ENCODE assay signal across 21 mouse cellular contexts in genomic region chr16:33796756-33797155, GRCm38 (mm10). TPM values are rescaled to one million over a fixed set of nuclear protein-coding genes. Genes with fewer than 3 reads are reported as not detected.
A peak's percentile ranks its signal among the peaks of the same experiment; 100 is the strongest.
DNase-seq lines count a peak whose midpoint lies in the region; ATAC-seq and TF ChIP-seq lines count a peak whose summit lies in the region.
"Had no signal": no experiment of that assay in that cellular context is flagged by ENCODE, and none has a peak within 500 bp of the region (broad histone marks: within the 10 kb centered on the region; RNA-seq: fewer than 3 reads in every experiment).

No protein-coding gene starts in this region.

- peak overlapping the region; percentile 82 for H3K27ac ChIP-seq in intestine, postnatal 0 days (ENCODE audit: low read depth, low read length)
- no peak overlapping the region for H3K27ac ChIP-seq in hindbrain, embryonic 14.5 days
- H3K27ac ChIP-seq: embryonic facial prominence, embryonic 12.5 days; forebrain, embryonic 15.5 days; hindbrain, embryonic 13.5 days had no signal

- ATAC-seq in megakaryocyte, adult 5-6 weeks (ENCODE audit: poor library complexity, severe bottlenecking), result no peak
- no peak for ATAC-seq in intestine, postnatal 0 days
- ATAC-seq in hindbrain, embryonic 14.5 days (ENCODE audit: low FRiP score), result no peak
- ATAC-seq: forebrain, embryonic 15.5 days had no signal

- H3K27me3 ChIP-seq in megakaryocyte, embryonic 14.5 days (replicated peaks), result no peaks in the 10 kb centered on the region
- no peaks in the 10 kb centered on the region for H3K27me3 ChIP-seq in intestine, postnatal 0 days (replicated peaks; ENCODE audit: control insufficient read depth, insufficient read depth, low read length)
- H3K27me3 ChIP-seq in hindbrain, embryonic 14.5 days (ENCODE audit: control insufficient read depth, insufficient read depth, low read length), result no peaks in the 10 kb centered on the region
- H3K27me3 ChIP-seq: embryonic facial prominence, embryonic 12.5 days; forebrain, embryonic 15.5 days; hindbrain, embryonic 13.5 days had no signal

- DNase-seq in induced T-regulatory cell, adult 2 months (ENCODE audit: low read depth), result peak; percentile 70
- DNase-seq in spleen, postnatal 14 days (ENCODE audit: low spot score in 2 of 2), result no peak
- DNase-seq in hindbrain, embryonic 14.5 days (ENCODE audit: low spot score), result no peak
- no peak for DNase-seq in thymus, postnatal 25 days
- DNase-seq: adrenal gland, adult 8-10 months; adrenal gland, postnatal 36 days; cerebellum, adult 2 months; cerebellum, postnatal 10 days; embryo, embryonic 11 days; gastrocnemius, postnatal 36 days; heart, adult 11 months; heart, postnatal 10 days; heart, postnatal 4 days had no signal

- WGBS in intestine, postnatal 0 days, result 37% methylated on average over 3 of the region's 3 CpGs
- 87% methylated on average over 3 of the region's 3 CpGs for WGBS in hindbrain, embryonic 14.5 days

- H3K4me2 ChIP-seq in intestine, postnatal 0 days (replicated peaks; ENCODE audit: low read depth), result peak overlapping the region; percentile 64
- no peak overlapping the region for H3K4me2 ChIP-seq in hindbrain, embryonic 14.5 days (replicated peaks)
- H3K4me2 ChIP-seq: embryonic facial prominence, embryonic 12.5 days; forebrain, embryonic 15.5 days; hindbrain, embryonic 13.5 days had no signal

- TF ChIP-seq CTCF in intestine, postnatal 0 days (IDR thresholded peaks at IDR 0.05; ENCODE audit: low read depth), result no peak

- peaks cover 80% of the 10 kb centered on the region for H3K4me1 ChIP-seq in megakaryocyte, embryonic 14.5 days
- peaks cover 11% of the 10 kb centered on the region; the same call in 1 of the 2 replicates for H3K4me1 ChIP-seq in intestine, postnatal 0 days (replicated peaks; ENCODE audit: control insufficient read depth, insufficient read depth, low read length)
- no peaks in the 10 kb centered on the region for H3K4me1 ChIP-seq in hindbrain, embryonic 14.5 days (replicated peaks; ENCODE audit: control insufficient read depth, insufficient read depth, low read length)
- H3K4me1 ChIP-seq: embryonic facial prominence, embryonic 12.5 days; forebrain, embryonic 15.5 days; hindbrain, embryonic 13.5 days had no signal

- peaks cover 58% of the 10 kb centered on the region for H3K36me3 ChIP-seq in megakaryocyte, embryonic 14.5 days (replicated peaks; ENCODE audit: low read length)
- peaks cover 7% of the 10 kb centered on the region for H3K36me3 ChIP-seq in intestine, postnatal 0 days (ENCODE audit: control insufficient read depth, insufficient read depth)
- H3K36me3 ChIP-seq in hindbrain, embryonic 14.5 days (replicated peaks; ENCODE audit: control insufficient read depth, insufficient read depth), result no peaks in the 10 kb centered on the region
- H3K36me3 ChIP-seq: embryonic facial prominence, embryonic 12.5 days; forebrain, embryonic 15.5 days; hindbrain, embryonic 13.5 days had no signal

- H3K4me3 ChIP-seq in megakaryocyte, embryonic 14.5 days (replicated peaks), result peak overlapping the region; percentile 91
- H3K4me3 ChIP-seq in intestine, postnatal 0 days (ENCODE audit: low read depth, low read length), result peak overlapping the region; percentile 59
- H3K4me3 ChIP-seq in hindbrain, embryonic 14.5 days (replicated peaks; ENCODE audit: low read length), result no peak overlapping the region
- H3K4me3 ChIP-seq: embryonic facial prominence, embryonic 12.5 days; forebrain, embryonic 15.5 days; hindbrain, embryonic 13.5 days had no signal

- H3K9ac ChIP-seq in intestine, postnatal 0 days (ENCODE audit: low read depth, low read length), result peak overlapping the region; percentile 67
- no peak overlapping the region for H3K9ac ChIP-seq in hindbrain, embryonic 14.5 days
- H3K9ac ChIP-seq: embryonic facial prominence, embryonic 12.5 days; forebrain, embryonic 15.5 days; hindbrain, embryonic 13.5 days had no signal

- no peaks in the 10 kb centered on the region for H3K9me3 ChIP-seq in megakaryocyte, embryonic 14.5 days
- no peaks in the 10 kb centered on the region for H3K9me3 ChIP-seq in intestine, postnatal 0 days (ENCODE audit: control insufficient read depth)
- no peaks in the 10 kb centered on the region for H3K9me3 ChIP-seq in hindbrain, embryonic 14.5 days (ENCODE audit: control insufficient read depth, low read length)
- H3K9me3 ChIP-seq: embryonic facial prominence, embryonic 12.5 days; forebrain, embryonic 15.5 days; hindbrain, embryonic 13.5 days had no signal

RNA-seq across cellular contexts. Expression of gene Muc13, which starts 2.9 kb away (rescaled TPM):
- polyA plus RNA-seq in megakaryocyte, embryonic 14.5 days (2012; ENCODE audit: insufficient read depth, low replicate concordance), result 11.6 and 21.1 TPM in 2 replicates
- 1.2 and 2.1 TPM in 2 replicates for total RNA-seq in megakaryocyte, adult 5-6 weeks (2015)
- 0.81 and 1.8 TPM in 2 replicates for total RNA-seq in megakaryocyte, adult 5-6 weeks (2017)
- 459 and 473 TPM in 2 replicates for polyA plus RNA-seq in intestine, postnatal 0 days (2015; fragmentation: Nextera tagmentation; extraction: Ambion mirVana)
- not detected in 2 replicates for polyA plus RNA-seq in hindbrain, embryonic 14.5 days (2014; fragmentation: Nextera tagmentation; extraction: Ambion mirVana)
- total RNA-seq: adrenal gland, postnatal 36 days; gastrocnemius, adult 8-10 months; gastrocnemius, postnatal 36 days had no signal
- polyA plus RNA-seq: forebrain, embryonic 15.5 days; heart, embryonic 14.5 days; hindbrain, embryonic 13.5 days had no signal

RNA-seq across cellular contexts. Expression of gene Itgb5, which starts 32.7 kb away (rescaled TPM):
- polyA plus RNA-seq in megakaryocyte, embryonic 14.5 days (2012; ENCODE audit: insufficient read depth, low replicate concordance), result 6.9 and 13.0 TPM in 2 replicates
- total RNA-seq in megakaryocyte, adult 5-6 weeks (2015), result 11.8 and 15.2 TPM in 2 replicates
- total RNA-seq in megakaryocyte, adult 5-6 weeks (2017), result 17.2 and 20.8 TPM in 2 replicates
- polyA plus RNA-seq in intestine, postnatal 0 days (2015; fragmentation: Nextera tagmentation; extraction: Ambion mirVana), result 23.5 and 23.6 TPM in 2 replicates
- polyA plus RNA-seq in hindbrain, embryonic 14.5 days (2014; fragmentation: Nextera tagmentation; extraction: Ambion mirVana), result 27.1 and 27.2 TPM in 2 replicates

Comparison
In these comparisons a context has a peak if more than half of its experiments do, and no peak if none do; other contexts are left out.
1. RNA of gene Muc13, which starts 2.9 kb away (polyA plus RNA-seq): 459 to 473 TPM in intestine, postnatal 0 days and 11.6 to 21.1 TPM in megakaryocyte, embryonic 14.5 days; not detected in hindbrain, embryonic 14.5 days; every median in the first group is over 10 times any median in the second.